Mouse (Mus musculus): Measurements from ENCODE around the gene Kera.

- TF ChIP-seq CTCF (IDR thresholded peaks at IDR 0.05; ENCODE audit: low read depth, low read length) (no peak), POLR2AphosphoS5 (IDR thresholded peaks at IDR 0.05; ENCODE audit: insufficient replicate concordance, low read depth, low read length) (no peak), TAL1 (conservative IDR thresholded peaks at IDR 0.05; ENCODE audit: low read depth, low read length) (no peak)
These were observed 24.4 kb downstream of the Kera start for GRCm38 (mm10) chr10:97631061-97631460.
